Mouse (Mus musculus): Measurements from ENCODE around the gene Mapt. TPM values are rescaled to one million over a fixed set of nuclear protein-coding genes. Genes with fewer than 3 reads are reported as not detected.
"Not testable (repeated sequence)": the region's sequence is repeated elsewhere in the genome, so short reads cannot be mapped to it uniquely, and the experiment has no call there.

The Mapt gene
- total RNA-seq, 2 experiments from 2014 or later: 50.9 to 69.5 TPM

DNA sequence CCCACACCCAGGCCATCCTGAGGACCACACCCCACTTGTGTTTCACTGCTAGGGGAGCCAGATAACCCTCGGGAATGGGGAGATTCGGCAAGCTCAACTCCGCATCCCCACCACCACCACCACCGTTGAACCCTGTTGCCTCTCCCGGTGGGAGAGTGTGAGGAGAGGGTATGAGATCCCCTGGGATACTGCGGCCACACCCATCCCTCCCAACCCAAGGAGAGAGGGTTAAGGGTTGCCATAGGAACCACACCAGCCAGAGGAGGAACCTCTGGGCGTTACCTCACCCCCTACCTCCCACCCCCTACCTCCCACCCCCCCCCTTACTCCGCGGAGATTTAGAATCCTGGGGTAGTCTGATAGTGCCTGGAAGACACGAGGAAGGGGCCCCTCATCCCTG is 1.9 kb downstream of the Mapt start:
- no peak for DNase-seq

DNA sequence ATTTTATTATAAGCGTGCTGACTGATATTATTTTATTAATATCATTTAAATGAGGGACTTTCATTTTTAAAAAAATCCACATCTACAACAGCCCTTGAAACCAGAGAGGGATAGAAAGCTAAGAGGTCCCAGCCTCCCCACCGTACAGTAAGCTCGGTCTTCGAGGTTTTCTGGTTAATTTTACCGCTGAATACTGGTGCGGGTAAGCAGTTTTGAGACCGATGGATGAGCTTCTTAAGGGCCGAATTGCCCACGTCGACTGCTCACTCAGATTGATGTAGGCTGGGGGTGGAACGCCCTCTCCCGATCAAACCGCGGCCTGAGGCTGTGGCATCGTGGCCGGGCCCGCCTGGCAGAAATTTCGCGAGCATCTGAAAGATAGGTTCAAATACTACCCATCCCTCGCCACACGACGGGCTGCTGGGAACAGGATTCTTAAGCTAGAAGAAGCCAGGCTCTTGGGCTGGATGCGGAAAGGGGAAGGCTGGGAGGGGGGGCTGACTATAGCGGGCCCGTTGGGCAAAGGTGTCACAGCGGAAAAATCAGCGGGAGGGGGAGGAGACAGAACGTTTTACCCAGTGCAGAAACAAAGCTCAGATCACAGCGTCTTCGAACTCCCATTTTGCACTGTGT is 2.5 kb downstream of the Mapt start:
- DNase-seq: no peak

DNA sequence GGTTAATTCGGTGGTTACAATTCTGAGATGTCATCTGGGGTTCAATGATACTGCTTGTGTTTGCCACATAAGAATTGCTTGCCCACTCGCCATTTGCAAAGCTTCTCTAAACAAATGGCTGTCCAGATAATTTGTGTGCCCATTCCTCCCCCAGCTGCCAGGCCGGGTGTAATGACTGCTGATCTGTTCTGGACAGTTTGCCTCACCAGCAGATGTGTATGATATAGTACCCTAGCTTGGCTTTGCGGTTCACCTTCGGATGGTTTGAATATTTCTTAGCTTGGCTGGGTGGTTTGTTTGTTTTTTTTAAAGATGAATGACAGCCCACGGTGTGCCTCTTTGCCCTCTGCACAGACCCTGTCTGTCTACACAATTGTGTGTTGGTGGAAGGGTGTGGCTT is 3.5 kb downstream of the Mapt start:
- no peak for DNase-seq

DNA sequence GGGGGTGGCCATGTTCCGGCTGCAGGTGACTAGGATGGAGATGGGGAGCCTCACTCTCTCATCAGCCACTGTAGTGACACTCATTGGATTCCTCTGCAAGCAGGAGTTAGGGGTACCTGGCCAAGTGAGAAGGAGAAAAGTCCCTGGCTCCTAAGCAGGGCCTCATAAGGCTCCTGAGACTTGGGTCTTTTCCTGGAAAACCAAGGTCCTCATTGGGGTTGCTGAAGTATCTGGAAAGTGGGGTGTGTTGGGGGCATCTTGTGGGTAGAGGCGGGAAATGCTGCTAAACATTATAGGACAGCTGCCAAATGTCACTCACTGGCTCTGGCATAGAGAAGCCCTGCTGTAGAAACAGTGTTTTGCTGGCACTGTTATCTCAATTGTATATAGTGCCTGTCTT is 4.7 kb downstream of the Mapt start:
- DNase-seq: no peak

DNA sequence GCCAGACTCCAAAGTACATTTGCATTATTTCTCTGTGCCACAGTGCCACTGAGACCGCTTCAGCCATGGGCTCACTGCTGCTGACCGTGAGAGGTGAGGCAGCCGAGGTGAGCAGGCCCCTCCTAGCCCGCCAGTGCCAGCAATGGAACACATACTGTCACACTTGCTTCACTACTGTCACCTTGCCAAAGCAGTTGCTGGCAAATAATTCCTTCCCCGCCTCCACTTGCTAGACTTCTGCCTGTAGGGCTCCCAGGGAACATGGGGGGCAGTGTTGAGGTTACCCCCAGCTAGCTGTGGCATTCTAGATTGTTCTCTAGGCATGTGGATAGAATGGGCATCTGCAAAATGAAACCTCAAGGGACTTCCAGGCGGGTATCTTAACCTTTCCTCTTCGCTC is 6.0 kb downstream of the Mapt start:
- peak; percentile 76 for DNase-seq

DNA sequence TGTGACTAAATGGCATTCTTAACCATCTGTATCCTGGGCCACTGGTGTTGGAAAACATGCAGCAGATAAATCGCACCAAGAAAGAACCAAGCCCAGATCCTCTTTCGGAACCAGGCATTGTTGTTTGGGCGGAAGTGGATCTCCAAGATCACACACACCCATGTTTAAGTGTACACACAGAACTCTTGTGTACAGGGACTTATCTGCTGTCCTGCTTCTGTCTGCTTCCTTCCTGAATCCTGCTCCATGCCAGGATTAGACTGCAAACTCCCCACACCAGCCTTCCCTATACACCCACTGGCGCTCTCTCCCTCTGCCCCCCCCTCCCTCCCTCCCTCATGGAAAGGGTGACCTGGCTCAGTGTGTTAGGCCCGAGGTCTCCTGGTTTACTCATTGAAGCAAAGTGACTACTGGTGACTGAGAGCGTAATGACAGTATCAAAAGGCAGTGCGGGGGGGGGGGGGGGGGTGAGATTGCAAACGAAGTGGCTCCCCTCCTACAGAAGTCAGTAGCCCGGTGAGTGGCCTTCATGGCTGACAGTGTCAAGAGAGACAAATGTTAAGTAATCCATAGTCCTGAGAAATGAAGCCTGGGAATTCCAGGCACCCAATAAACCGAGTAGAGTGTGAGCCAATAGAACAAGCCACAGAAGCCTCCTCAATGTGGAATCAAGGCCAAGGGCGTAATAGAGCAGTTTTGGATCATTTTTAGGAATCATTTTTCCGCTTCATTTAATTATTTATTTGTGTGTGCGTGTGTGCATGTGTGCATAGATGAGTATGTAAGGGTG is 7.0 kb downstream of the Mapt start:
- no peak for DNase-seq

DNA sequence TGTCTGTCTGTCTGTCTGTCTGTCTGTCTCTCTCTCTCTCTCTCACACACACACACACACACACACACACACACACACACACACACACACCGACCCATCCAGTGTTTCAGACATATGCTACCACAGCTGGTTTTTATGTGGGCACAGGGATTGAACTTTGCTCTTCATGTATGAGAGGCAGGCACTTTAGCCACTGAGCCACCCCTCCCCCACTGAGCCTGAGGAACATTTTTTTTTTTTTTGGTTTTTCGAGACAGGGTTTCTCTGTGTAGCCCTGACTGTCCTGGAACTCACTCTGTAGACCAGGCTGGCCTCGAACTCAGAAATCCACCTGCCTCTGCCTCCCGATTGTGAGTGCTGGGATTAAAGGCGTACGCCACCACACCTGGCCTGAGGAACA is 14.3 kb downstream of the Mapt start:
- not testable (repeated sequence) for DNase-seq

DNA sequence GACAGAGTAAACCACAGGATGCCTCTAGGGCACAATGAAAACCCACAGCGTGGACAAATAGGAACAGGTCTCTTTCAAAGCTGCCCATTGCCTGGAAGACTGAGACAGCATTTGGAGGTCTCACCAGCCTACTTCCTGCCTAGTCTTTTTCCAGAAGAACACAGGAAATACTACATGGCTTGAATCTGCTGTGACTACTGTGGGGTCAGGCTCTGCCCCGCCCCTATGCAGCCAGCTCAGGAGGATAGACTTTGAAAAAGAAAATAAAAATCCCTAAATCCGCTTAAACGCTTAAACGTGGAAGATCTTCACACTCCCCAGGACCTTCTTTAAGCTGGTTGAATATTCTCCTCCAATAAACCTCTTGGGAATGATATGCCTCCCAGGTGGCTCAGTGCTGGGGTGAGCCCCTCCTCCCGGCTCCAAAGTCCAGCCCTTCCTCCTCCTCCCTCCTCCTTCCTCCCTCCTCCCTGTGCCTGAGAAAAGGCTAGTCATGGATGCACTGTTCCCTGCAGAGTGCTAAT is 15.0 kb downstream of the Mapt start:
- peak; percentile 33 for DNase-seq

DNA sequence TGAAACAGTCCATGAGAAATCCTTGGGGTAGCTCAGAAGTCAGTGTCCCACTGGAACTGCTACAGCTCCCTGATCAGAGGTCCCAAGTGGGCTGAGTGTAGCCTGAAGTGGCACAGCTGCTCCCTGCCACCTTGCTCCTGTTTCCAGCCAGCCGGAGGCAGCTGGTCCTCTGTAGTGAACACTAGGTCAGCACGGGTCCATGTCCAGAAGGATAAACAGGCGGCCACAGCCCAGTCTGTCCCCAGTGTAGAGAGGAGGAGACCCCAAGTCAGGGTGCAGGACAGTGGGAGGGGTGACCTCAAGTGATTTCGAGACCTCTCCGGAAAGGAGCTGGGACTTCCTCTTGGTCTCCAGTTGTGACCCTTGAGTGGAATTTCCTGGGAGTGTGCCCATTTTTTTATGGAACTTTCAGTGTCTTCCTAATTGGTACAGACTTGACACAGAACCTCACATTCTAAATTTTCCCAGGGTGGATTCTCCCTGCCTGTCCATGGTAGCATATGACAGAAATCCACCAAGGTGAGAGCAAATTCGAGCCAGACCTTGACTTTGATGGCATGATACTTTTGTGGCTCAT is 16.0 kb downstream of the Mapt start:
- peak; percentile 30 for DNase-seq

DNA sequence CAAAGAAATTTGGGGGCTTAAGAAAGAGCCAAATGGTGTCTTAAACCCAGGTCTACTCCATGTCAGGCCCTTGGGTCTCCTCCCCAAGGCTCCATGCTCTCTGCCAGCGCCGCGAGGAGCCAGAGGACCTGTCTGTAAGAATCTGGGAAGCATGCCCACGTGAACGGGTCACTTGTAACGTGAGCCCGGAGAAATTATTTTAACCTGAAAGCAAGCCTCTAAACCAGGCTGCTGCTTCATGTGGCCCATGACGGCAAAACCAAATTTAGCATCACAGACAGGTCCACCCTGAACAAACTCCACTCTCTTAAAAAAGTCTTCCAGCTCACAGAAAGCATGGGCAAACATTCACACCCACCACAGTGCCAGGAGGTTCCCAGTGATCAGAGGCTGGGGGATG is 18.2 kb downstream of the Mapt start:
- DNase-seq: no peak

DNA sequence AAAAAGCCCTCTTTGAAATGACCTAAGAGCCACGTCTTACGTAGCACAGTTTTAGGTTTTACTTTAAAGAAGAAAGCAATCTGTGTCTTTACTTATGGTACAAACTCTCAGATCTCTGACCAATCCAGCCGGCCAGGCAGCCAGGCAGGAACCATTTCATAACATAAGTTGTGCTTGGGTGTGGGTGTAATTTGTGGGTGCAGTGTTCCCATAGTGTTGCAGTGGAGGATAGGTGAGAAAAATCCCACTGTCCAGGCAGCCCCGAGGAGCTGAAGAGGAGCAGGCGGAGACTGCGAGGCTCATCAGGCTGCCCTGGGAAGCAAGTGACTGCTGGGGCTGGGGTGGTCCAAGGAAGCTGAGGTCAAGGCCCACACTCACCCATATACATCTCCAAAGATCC is 19.9 kb downstream of the Mapt start:
- DNase-seq: no peak

DNA sequence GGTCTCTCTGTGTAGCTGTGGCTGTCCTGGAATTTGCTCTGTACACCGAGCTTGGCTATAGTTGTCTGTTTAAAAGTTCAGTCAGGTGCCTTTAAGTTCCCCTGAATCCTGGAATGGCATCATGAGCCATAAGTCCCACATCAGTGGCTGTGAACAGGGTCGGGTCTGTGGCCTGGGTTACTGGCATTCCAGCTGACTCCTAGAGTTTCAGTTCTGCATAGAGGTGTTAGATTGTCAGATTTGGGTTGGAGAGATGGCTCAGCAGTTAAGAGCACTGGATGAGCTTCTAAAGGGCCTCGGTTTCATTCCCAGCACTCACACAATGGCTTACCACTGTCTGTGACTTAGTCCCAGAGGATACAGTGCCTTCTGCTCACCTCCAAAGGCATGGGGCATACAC is 20.9 kb downstream of the Mapt start:
- DNase-seq: no peak

DNA sequence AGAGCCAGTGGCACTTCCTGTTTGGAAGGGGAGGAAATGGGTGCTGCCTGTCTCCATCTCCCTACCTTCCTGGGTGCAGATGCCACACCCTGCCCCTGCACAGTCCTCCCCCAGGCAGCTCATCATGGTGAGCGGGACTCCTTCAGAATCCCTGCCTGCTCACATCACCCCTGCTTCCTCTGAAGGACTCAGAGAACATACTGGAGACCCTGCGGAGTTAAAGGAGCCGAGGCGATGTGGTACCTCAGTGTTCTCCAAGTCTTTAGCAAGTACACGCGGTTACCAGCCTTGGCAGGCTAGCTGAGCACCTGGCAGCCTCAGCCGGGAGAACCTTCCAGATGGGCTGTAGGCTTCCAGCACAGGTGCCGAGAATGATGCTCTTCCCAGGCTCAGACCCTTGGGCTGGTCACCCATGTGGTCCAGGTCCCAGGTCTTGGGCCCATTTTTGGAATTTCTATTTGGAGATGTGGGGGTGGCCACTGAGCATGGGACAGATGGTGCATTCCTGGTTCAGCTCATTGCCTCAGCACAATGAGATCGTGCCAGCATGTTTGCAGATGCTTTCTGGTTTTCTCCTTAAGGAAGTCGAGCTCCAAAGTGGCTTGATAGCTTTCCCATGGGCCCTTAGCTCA is 23.3 kb downstream of the Mapt start:
- no peak for DNase-seq

DNA sequence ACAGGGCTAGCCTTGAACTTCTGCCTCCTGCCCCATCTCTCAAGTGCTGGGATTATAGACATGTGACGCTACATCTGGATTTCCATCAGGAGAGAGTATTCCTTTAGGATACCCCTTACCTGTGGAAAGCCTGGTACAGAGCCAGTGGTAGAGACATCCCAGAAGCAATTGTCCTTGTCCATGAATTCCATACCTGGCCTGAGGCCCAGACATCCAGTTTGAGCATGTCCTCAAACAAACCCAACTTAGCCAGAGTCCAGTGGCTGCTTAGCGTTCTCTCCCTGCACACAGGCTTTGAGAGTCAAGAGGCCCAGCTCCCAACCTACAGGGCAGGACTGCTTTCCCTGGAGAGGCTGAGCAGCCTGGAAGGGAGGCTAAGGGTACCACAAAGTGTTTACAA is 25.0 kb downstream of the Mapt start:
- DNase-seq: no peak

DNA sequence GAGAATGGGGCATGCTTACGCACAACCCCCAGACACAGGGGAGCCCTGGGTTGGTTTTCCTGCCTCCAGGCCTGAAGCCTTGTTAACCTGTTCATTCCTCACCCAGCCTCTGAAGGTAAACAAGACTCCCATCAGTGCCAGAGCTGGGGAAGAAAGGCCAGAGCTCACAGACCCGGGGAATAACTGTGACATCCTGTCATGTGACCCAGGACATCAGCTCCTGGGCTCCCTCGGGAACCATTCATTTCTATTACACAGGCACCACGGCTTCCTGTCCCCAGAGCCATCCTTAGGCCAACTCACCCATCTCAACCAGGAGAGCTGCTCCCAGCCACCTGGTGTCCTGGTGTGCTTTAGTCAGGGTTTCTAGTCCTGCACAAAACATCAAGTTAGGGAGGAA is 27.8 kb downstream of the Mapt start:
- no peak for DNase-seq

DNA sequence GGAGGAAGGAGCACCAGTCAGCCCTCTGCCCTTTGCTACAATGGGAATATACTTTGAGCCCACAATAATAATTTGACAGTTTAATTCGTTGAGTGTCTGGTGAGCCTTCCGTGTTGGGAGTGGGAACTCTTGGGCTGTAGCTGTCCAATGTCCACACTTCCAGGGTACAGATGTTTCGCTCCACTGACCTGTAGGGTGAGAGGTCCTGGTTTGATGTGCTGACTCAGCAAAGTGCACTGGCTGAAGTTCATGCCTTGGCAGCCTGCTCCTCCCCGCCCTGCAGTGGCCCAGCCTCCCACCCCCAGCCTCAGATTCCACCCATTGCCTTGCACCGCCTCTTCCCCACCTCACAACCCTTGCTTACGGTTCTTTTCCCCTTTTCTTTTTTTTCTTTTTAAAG is 33.5 kb downstream of the Mapt start:
- no peak for DNase-seq

DNA sequence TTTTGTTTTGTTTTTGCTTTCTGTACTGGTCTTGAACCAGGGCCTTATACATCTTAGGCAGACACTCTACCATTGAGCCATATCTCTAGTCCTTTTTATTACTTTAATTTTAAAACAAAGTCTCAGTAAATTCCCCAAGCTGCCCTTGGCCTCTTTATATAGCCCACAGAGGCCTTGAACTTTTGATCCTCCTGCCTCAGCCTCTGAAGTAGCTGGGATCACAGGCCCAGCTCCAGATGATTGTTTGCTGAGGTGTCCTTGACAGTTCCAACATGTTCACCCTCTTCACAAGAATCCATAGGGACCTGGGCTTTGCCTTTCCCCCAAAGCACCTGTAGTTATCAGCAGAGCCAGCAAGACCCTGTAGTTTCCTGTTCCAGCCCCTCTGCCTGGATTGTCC is 34.5 kb downstream of the Mapt start:
- no peak for DNase-seq

DNA sequence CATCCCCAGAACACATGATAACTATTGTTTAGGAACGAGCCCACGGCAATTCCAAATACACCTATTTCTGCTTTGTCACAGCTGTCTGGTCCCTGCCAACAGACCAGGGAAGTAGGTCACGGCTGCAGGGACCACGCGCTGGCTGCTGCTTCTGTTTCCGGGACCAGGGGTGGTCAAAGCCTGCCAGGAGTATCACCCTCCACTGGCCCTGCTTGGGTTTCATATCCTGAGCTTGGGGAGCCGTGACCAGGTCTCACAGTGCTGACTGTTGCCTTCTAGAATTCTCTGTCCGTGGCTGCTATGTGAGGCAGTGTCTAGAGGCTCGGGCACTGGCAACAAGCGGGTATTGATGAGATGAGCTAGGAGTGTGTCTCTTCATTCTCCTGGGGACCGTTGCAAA is 36.2 kb downstream of the Mapt start:
- DNase-seq: peak; percentile 64

DNA sequence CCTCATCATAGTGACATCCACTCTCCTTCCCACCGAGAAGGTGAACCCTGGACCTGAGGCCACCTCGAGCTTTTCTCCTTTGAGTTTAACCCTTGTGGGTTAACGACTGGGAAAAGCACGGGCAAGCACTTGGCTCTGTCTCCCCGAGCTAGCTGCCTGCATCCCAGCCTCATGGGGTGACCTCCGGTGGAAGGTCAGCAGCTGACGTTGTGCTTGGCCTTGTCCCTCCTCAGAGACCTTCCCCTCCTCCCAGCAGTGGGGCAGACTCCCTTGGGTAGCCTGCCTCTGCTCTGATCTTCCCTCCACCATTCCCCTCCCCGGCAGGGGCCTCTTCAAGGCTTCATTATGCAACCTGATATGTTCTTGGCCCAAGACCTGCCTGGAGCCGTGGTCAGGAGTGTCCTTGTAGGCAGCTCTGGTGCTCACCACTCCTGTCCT is 38.2 kb downstream of the Mapt start:
- DNase-seq: peak; percentile 87

DNA sequence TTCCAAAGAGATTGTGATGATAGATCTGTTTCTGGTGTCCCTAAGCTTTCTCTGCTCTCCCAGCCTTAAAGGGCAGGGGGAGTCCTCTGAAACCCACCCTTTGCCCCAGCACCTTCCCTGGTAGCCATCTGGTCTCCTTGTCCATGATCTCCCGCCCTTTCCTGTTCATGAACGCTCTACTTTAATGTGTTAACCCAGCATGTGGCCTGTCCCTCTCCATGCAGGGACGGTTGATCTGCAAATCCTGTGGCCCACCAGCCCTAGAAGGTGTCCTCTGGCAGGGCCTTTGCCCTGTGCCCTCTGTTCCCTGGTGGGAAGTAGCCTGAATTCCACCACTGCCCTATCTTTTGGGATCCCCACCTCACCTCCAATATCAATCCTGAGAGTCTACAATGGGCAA is 39.3 kb downstream of the Mapt start:
- no peak for DNase-seq

DNA sequence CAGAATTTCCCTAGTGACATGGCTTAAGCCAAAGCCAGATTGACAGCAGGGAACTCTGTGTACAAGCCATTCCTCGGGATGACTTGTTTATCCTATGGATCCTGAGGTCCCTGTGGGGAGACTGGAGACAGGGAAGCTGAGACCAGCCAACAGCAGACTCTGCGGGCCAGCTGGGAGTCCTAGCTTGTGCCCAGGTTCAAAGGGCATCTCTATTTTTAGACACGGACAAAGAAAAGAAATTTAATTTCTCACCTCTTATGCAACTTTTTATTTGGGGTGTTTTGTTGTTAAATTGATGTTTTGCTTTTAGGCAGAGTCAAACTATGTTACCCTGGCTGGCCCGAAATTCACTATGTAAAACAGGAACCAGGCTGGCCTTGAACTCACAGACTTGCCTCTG is 39.7 kb downstream of the Mapt start:
- DNase-seq: no peak

DNA sequence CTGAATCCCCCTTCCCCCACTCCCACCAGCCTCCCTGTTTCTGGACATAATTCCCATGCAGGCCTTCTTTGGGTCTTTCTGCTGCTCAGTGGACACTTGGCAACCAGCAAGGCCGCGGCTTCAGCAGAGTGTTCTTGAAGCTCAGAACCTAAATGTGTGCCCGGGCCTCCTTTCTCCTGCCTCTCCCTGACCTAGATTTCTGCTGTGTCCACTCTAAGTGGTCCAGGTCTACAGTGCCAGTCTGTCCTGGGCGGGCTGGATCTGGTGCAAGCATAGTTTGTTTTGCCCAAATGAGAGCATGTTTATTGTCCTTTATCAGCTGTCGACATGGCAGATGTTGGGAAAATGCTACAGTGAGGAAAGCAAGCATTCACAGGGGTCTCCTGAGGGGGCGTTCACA is 40.7 kb downstream of the Mapt start:
- peak; percentile 65 for DNase-seq

DNA sequence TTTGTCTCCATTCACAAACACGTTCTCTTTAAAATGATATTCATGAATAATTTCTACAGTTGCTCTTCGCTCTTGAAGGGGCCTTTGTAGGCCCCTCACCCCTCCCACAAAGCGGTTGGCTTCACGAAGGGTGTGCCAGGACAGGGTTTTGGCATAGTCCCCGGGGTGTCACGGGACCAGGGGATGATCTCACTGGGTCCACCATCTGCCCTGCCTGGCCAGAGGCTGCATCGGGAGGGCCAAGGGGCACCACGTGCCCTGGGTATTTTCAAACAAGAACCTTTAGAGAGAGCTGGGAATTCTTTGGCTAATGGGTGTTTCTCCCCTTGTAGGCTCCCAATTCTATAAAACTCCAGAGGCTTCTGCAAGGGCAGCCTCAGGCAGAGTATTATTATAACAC is 41.2 kb downstream of the Mapt start:
- peak; percentile 84 for DNase-seq

Data from adrenal gland, postnatal 10 days (tissue).